Comparison of ENCODE assay signal across 13 mouse cellular contexts in the genomic region with DNA sequence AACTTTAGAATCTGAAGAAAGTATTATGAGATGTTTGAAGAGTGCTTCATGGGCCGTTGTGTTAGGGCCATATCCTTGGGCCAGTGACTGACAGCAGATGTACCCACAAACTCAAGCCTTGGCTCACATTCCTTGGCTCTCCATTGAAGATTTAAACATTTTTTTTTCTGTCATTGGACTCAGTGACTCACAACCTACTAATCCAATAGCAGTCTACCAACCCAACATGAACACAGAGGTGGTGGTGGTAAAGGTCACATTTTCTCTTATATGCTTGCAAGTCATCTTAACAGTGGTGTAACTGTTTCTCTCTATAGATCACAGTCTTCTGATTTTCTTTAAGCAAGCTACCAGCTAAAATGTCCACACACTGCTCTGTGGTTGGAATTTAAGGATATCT.
"Had no signal": no experiment of that assay in that cellular context is flagged by ENCODE, and none has a peak within 500 bp of the region (broad histone marks: within the 10 kb centered on the region; RNA-seq: fewer than 3 reads in every experiment).

No protein-coding gene starts in this region.

- DNase-seq: gastrocnemius, adult 2 months; gastrocnemius, postnatal 10 days; gastrocnemius, postnatal 25 days; heart, adult 18-20 months; heart, postnatal 10 days; heart, postnatal 4 days; kidney, adult 18-20 months; kidney, adult 8-10 months; kidney, postnatal 10 days; kidney, postnatal 25 days; kidney, postnatal 4 days; liver; liver, embryonic 13.5 days had no signal
